Mouse (Mus musculus): ENCODE measurements around the gene Prl5a1. TPM values are rescaled to one million over a fixed set of nuclear protein-coding genes. Genes with fewer than 3 reads are reported as not detected.

Prl5a1 gene
- not detected in 2 replicates for polyA plus RNA-seq (2014; fragmentation: Nextera tagmentation; extraction: Ambion mirVana)

DNA sequence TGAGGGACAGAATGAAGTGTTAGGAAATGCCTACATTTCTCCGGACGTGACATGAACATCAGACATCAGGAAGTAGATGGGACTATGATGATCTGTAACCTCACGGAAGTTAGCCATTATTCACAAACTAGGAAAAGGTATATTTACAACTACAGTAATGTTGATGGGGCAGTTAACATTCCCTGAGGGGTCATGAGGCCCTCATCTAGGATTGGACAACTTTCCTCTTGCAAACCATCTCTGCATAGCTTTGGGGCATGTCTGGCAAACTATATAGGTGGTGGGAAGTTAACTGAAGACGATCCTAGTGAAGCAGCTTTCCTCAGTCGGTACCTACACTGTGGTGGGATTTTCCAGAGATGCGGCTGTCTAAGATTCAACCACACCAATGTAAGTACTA, at the start of gene Prl5a1:
Gene Prl5a1, plus strand, starts transcription at position 301 of the 400 bp plus-strand sequence.
- H3K4me3 ChIP-seq (ENCODE audit: low read depth, low read length), result no peak within 1 kb of the TSS
- ATAC-seq (replicated peaks; ENCODE audit: insufficient number of reproducible peaks, low FRiP score, low TSS enrichment, low read depth) (no peak), DNase-seq (ENCODE audit: low spot score) (no peak)
- 88% methylated on average over 6 of the region's 6 CpGs for WGBS
- H3K4me2 ChIP-seq (ENCODE audit: low read depth, low read length), result no peak within 1 kb of the TSS
- H3K27ac ChIP-seq (replicated peaks; ENCODE audit: low read depth, low read length), result no peak within 1 kb of the TSS
- no peak within 1 kb of the TSS for H3K9ac ChIP-seq (replicated peaks; ENCODE audit: low read length)
- H3K9me3 ChIP-seq (replicated peaks; ENCODE audit: control insufficient read depth, low read length), result no peaks in the 10 kb centered on the region
- H3K4me1 ChIP-seq (ENCODE audit: control insufficient read depth, insufficient read depth, low read length), result no peaks in the 10 kb centered on the region
- no peaks in the 10 kb centered on the region for H3K36me3 ChIP-seq (replicated peaks; ENCODE audit: control insufficient read depth, insufficient read depth, low read depth, low read length)
- H3K27me3 ChIP-seq (ENCODE audit: control insufficient read depth, insufficient read depth, low read length), result no peaks in the 10 kb centered on the region

DNA sequence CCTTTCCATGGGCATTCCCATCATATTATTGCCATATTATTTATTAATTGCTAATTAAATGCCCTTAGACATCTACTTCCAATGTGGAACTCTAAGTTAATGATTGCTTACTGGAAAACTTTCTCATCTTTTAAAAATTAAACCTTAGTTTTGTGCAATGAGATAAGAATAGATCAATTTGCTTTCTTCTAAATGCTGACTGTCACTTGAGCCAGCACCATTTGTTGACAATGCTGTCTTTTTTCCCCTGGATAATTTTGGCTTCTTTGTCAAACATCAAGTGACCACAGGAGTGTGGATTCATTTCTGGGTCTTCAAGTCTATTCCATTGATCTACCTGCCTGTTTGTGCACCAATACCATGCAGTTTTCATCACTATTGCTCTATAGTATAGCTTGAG, 46.1 kb upstream of the Prl5a1 start:
- Histone ChIP-seq H3K27me3 (ENCODE audit: control insufficient read depth, insufficient read depth, low read length) (no peaks in the 10 kb centered on the region), H3K4me1 (ENCODE audit: control insufficient read depth, insufficient read depth, low read length) (no peaks in the 10 kb centered on the region), H3K27ac (replicated peaks; ENCODE audit: low read depth, low read length) (no peak overlapping the region), H3K36me3 (replicated peaks; ENCODE audit: control insufficient read depth, insufficient read depth, low read depth, low read length) (no peaks in the 10 kb centered on the region), H3K9me3 (replicated peaks; ENCODE audit: control insufficient read depth, low read length) (no peaks in the 10 kb centered on the region), H3K4me3 (ENCODE audit: low read depth, low read length) (no peak overlapping the region), H3K9ac (replicated peaks; ENCODE audit: low read length) (no peak overlapping the region), H3K4me2 (ENCODE audit: low read depth, low read length) (no peak overlapping the region)
- ATAC-seq (replicated peaks; ENCODE audit: insufficient number of reproducible peaks, low FRiP score, low TSS enrichment, low read depth) (no peak), DNase-seq (ENCODE audit: low spot score) (no peak)

DNA sequence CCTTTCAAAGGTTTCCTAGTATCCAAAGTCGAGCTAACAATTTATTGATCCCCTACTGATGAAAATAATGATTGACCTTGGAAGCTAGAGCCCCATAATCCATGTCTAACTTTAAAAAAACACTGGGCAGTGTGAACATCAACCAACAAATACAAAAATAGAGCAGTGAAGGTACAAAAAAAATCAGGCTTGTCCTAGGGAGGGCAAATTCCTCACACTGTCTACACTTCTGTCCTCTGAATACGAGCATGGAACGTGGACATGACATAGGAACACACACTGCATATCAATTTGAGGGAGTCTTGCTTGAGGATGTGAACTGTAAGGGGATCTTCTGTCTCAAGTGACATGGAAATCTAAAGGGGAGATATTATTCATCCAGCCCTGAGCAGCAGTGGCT, 33.7 kb upstream of the Prl5a1 start:
- no peak overlapping the region for H3K4me2 ChIP-seq (ENCODE audit: low read depth, low read length)
- DNase-seq (ENCODE audit: low spot score), result no peak
- WGBS, result 87% methylated on average over 3 of the region's 3 CpGs
- no peak overlapping the region for H3K9ac ChIP-seq (replicated peaks; ENCODE audit: low read length)
- no peak for ATAC-seq (replicated peaks; ENCODE audit: insufficient number of reproducible peaks, low FRiP score, low TSS enrichment, low read depth)
- H3K27me3 ChIP-seq (ENCODE audit: control insufficient read depth, insufficient read depth, low read length), result no peaks in the 10 kb centered on the region
- no peak overlapping the region for H3K27ac ChIP-seq (replicated peaks; ENCODE audit: low read depth, low read length)
- H3K36me3 ChIP-seq (replicated peaks; ENCODE audit: control insufficient read depth, insufficient read depth, low read depth, low read length), result no peaks in the 10 kb centered on the region
- no peaks in the 10 kb centered on the region for H3K4me1 ChIP-seq (ENCODE audit: control insufficient read depth, insufficient read depth, low read length)
- no peaks in the 10 kb centered on the region for H3K9me3 ChIP-seq (replicated peaks; ENCODE audit: control insufficient read depth, low read length)
- H3K4me3 ChIP-seq (ENCODE audit: low read depth, low read length), result no peak overlapping the region

DNA sequence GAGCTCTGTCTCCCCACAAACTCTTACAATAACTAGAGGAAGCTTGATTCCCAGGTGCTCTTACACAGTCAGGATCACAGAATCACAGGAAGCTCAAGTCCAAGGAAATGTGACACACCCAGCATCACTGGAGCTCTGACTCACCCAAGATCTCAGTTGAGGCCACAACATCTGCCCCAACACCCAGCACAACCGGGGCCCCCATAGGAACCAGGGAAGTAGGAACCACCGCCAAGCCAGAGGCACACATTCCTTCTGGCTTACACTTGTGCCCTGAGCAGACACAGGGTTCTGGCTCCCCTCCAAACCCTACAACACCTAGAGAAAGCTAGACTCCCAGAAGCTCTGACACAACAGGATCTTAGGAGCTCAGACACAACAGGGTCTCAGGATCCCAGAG, 9.5 kb upstream of the Prl5a1 start:
- ATAC-seq (replicated peaks; ENCODE audit: insufficient number of reproducible peaks, low FRiP score, low TSS enrichment, low read depth), result no peak
- WGBS, result 85% methylated on average over 2 of the region's 2 CpGs
- no peaks in the 10 kb centered on the region for H3K9me3 ChIP-seq (replicated peaks; ENCODE audit: control insufficient read depth, low read length)

DNA sequence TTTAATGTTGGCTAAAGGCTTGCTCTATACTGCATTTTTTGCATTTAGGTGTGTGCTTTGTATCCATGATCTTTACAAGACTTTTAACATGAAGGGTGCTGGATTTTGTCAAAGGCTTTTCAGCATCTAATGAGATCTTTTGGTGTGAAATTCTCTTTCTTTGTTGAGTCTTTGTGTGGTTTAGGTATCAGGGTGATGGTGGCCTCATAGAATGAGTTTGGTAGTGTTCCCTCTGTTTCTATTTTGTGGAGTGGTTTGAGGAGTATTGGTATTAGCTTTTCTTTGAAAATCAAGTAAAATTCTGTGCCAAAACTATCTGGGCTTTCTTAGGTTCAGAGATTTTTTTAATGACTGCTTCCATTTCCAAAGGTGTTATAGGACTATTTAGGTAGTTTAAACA, 6.5 kb upstream of the Prl5a1 start:
- Histone ChIP-seq H3K4me1 (ENCODE audit: control insufficient read depth, insufficient read depth, low read length) (no peaks in the 10 kb centered on the region), H3K27me3 (ENCODE audit: control insufficient read depth, insufficient read depth, low read length) (no peaks in the 10 kb centered on the region), H3K9ac (replicated peaks; ENCODE audit: low read length) (no peak overlapping the region), H3K4me3 (ENCODE audit: low read depth, low read length) (no peak overlapping the region), H3K9me3 (replicated peaks; ENCODE audit: control insufficient read depth, low read length) (no peaks in the 10 kb centered on the region), H3K36me3 (replicated peaks; ENCODE audit: control insufficient read depth, insufficient read depth, low read depth, low read length) (no peaks in the 10 kb centered on the region), H3K27ac (replicated peaks; ENCODE audit: low read depth, low read length) (no peak overlapping the region), H3K4me2 (ENCODE audit: low read depth, low read length) (no peak overlapping the region)
- DNase-seq (ENCODE audit: low spot score) (no peak), ATAC-seq (replicated peaks; ENCODE audit: insufficient number of reproducible peaks, low FRiP score, low TSS enrichment, low read depth) (no peak)

More for the DNA sequence above, 9.5 kb upstream of the Prl5a1 start:
- Histone ChIP-seq H3K27ac (replicated peaks; ENCODE audit: low read depth, low read length) (no peak overlapping the region), H3K4me2 (ENCODE audit: low read depth, low read length) (no peak overlapping the region), H3K9ac (replicated peaks; ENCODE audit: low read length) (no peak overlapping the region), H3K4me1 (ENCODE audit: control insufficient read depth, insufficient read depth, low read length) (no peaks in the 10 kb centered on the region), H3K27me3 (ENCODE audit: control insufficient read depth, insufficient read depth, low read length) (no peaks in the 10 kb centered on the region), H3K36me3 (replicated peaks; ENCODE audit: control insufficient read depth, insufficient read depth, low read depth, low read length) (no peaks in the 10 kb centered on the region), H3K4me3 (ENCODE audit: low read depth, low read length) (no peak overlapping the region)
- DNase-seq (ENCODE audit: low spot score), result no peak

Other genes starting within 250 kb of the Prl5a1 start
- not detected in 2 replicates for gene Prl4a1, start 126.3 kb upstream of the Prl5a1 start, polyA plus RNA-seq (2014; fragmentation: Nextera tagmentation; extraction: Ambion mirVana)
- 2.2 and 3.9 TPM in 2 replicates for gene Gm11361, start 115.0 kb downstream of the Prl5a1 start, polyA plus RNA-seq (2014; fragmentation: Nextera tagmentation; extraction: Ambion mirVana)

All from embryonic facial prominence, embryonic 11.5 days (tissue).